Mouse (Mus musculus) neural tube, embryonic 15.5 days (tissue): ENCODE measurements at regions not wholly inside any gene's neighbourhood (a gene's known extent, or its start where the extent isn't known, plus 50 kb on each side); places are given as distances from the start of the nearest gene placed in this dataset.

Source experiments
- ATAC-seq: fragments of 200-750 bp; cut with Nextera tagmentation; 2 replicates; pipeline ENCODE4 v1.8.0; 2017; ENCODE audit warnings: mild to moderate bottlenecking, moderate TSS enrichment, moderate library complexity; ENCODE audit not compliant: low FRiP score
- H3K27ac ChIP-seq: fragments of 300-500 bp; sonication (generic); replicated peaks from 2 replicates; pipeline ENCODE4 v1.5.1; 2015; ENCODE audit warnings: mild to moderate bottlenecking, inconsistent platforms
- H3K27me3 ChIP-seq: fragments of 300-500 bp; sonication (generic); replicated peaks from 2 replicates; pipeline ENCODE4 v1.6.1; 2015; ENCODE audit warnings: inconsistent platforms
- H3K36me3 ChIP-seq: fragments of 300-500 bp; sonication (generic); 2 replicates; pipeline ENCODE4 v1.6.1; 2015; ENCODE audit warnings: inconsistent platforms
- H3K4me1 ChIP-seq: fragments of 300-500 bp; sonication (generic); 2 replicates; pipeline ENCODE4 v1.6.1; 2015; ENCODE audit warnings: inconsistent platforms
- H3K4me2 ChIP-seq: fragments of 300-500 bp; sonication (generic); 2 replicates; pipeline ENCODE4 v1.6.1; 2015; ENCODE audit warnings: inconsistent platforms, mild to moderate bottlenecking, moderate library complexity
- H3K4me3 ChIP-seq: fragments of 300-500 bp; sonication (generic); replicated peaks from 2 replicates; pipeline ENCODE4 v1.5.1; 2015; ENCODE audit warnings: mild to moderate bottlenecking, inconsistent platforms
- H3K9ac ChIP-seq: fragments of 300-500 bp; sonication (generic); replicated peaks from 2 replicates; pipeline ENCODE4 v1.6.1; 2015; ENCODE audit warnings: mild to moderate bottlenecking, inconsistent platforms
- H3K9me3 ChIP-seq: fragments of 300-500 bp; sonication (generic); replicated peaks from 2 replicates; pipeline ENCODE4 v1.6.1; 2016; ENCODE audit warnings: inconsistent platforms
- WGBS: fragments of 180-500 bp; shearing (Covaris S2); methylation state at CpG from one replicate; pipeline ENCODE4 v1.1.7; 2015; ENCODE audit warnings: mixed read lengths; 5-methylcytosine and 5-hydroxymethylcytosine counted together

DNA sequence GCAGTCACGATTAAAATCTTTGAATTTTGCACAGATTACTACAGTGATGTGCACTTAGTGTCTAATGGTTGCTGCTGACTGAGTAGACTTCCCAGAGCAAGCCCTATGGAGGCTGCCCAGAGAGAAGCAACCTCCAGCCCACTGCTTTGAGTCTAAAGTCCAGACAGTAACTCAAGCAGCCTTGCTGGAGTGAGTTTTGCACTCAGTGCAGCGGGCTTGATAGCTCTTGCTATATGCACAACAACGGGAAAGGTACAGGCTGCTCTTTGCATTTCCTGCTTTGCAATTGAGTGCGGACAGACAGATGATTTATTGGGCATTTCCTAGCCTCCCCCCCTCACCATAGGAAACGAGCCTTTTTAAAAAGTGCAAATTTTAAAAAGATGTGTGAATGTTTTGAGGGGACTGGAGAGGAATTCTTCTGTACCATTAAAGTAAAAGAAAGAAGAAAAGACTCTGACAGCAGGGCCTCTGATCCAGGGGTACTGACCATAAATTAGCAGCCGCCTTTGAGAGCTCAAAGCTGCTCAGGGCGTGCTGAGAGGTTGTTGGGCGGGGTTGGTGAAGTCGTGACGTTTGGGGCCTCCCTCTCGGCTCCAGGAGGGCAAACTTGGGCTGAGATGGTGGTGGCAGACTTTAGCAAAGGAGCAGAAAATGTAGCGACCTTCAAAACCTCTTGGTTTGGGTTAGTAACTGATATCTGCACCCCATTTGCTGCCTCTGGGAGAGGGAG lies 214.4 kb downstream of the Zfp36l1 start:
- H3K4me1 ChIP-seq: peaks cover 37% of the 10 kb centered on the region
- H3K36me3 ChIP-seq: no peaks in the 10 kb centered on the region
- ATAC-seq: no peak
- 9% methylated on average over 12 of the region's 12 CpGs for WGBS
- no peak overlapping the region; the same call in 1 of the 2 replicates for H3K9ac ChIP-seq
- 0 out of 2 replicates have a peak overlapping the region, but pooled peaks have one; percentile 28 for H3K27ac ChIP-seq
- H3K4me3 ChIP-seq: no peak overlapping the region
- no peak overlapping the region for H3K4me2 ChIP-seq
- H3K9me3 ChIP-seq: no peaks in the 10 kb centered on the region
- H3K27me3 ChIP-seq: no peaks in the 10 kb centered on the region

DNA sequence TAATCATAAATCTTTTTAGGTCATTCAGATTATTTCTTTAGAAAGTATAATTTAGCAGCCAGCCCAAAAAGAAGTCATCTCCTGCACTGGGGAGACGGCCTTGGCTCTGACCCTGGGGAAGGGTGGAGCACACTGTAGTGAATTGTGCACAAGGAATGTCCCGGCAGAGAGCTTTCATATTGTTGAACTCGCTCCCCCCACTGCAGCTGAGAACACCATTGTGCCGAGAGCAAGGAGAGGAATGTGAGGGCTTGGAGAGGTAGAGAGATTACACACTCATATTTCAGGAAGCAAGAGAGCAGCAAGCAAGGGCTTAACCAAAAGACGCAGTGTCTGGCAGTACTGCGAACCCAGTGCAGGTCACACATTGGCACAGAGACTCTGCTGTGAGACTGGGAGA lies 216.8 kb downstream of the Zfp36l1 start:
- ATAC-seq: no peak
- no peaks in the 10 kb centered on the region for H3K36me3 ChIP-seq
- no peak overlapping the region for H3K9ac ChIP-seq
- H3K9me3 ChIP-seq: no peaks in the 10 kb centered on the region
- H3K4me2 ChIP-seq: no peak overlapping the region
- peaks cover 32% of the 10 kb centered on the region for H3K4me1 ChIP-seq
- peak overlapping the region; percentile 33; the same call in 1 of the 2 replicates for H3K27ac ChIP-seq
- no peak overlapping the region for H3K4me3 ChIP-seq
- WGBS: 17% methylated on average over 6 of the region's 6 CpGs
- H3K27me3 ChIP-seq: no peaks in the 10 kb centered on the region

DNA sequence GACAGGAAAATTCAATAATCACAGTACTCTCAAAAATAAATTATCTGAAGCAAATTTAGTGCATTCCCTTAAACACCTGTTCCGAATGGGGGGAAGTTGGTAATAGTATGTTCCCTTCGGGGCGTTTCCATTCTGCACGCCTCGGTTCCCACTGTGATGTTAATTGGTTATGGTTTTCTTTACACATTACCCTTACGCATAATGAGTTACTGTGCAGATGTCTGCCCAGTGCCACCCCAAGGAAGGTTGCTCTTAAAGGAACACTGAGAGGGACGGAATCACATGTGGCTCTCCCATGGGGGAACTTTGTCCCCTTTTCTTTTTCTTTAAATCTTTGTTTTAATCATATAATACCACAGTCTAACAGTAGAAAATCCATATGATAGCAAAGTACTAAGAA lies 217.5 kb downstream of the Zfp36l1 start:
- no peak overlapping the region for H3K4me2 ChIP-seq
- no peak overlapping the region for H3K27ac ChIP-seq
- WGBS: 14% methylated on average over 7 of the region's 7 CpGs
- H3K36me3 ChIP-seq: no peaks in the 10 kb centered on the region
- no peak overlapping the region for H3K4me3 ChIP-seq
- no peak overlapping the region for H3K9ac ChIP-seq
- no peak for ATAC-seq
- peaks cover 36% of the 10 kb centered on the region for H3K4me1 ChIP-seq
- no peaks in the 10 kb centered on the region for H3K9me3 ChIP-seq
- H3K27me3 ChIP-seq: no peaks in the 10 kb centered on the region

DNA sequence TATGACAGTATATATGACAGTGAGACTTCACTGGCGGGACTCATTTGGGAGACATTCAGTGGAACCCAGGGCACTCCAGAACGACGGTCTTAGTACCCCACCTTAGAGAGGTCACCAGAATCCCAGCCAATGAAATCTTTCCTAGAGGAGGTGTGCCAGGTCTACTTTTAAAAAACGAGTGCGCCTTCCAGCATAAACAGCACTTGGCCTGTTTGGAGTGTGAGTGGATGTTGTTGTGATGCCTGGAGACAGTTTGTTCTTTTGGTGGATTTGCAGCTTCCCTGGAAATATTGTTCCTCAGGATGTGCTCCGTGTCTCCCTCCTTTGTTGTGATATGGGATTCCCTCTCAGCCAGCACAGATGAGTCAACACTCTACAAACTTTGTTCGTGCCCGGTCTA lies 219.9 kb downstream of the Zfp36l1 start:
- Histone ChIP-seq H3K4me2 (no peak overlapping the region), H3K4me3 (no peak overlapping the region), H3K36me3 (no peaks in the 10 kb centered on the region), H3K9ac (no peak overlapping the region), H3K4me1 (peaks cover 24% of the 10 kb centered on the region), H3K9me3 (no peaks in the 10 kb centered on the region), H3K27me3 (no peaks in the 10 kb centered on the region), H3K27ac (no peak overlapping the region)
- 94% methylated on average over 8 of the region's 8 CpGs for WGBS
- no peak for ATAC-seq

DNA sequence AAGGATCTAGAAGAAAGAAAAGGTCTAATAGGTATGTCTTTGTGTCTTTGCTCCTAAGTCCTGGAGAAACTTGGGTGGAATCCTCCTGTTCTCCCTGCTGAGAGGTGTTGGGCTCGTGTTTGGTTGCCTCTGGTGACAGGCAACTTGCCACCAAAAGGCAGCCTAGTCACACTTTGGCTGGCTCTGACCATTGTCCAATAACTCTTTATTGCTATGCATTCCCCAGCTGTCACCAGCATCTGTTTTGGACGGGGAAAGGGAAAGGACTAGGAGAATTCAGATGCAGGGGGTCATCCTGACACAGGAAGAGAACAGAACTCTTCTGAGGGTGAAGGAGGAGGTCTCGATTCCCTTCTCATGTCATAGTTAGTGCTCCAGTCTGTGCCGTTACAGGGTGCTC lies 220.9 kb downstream of the Zfp36l1 start:
- H3K4me2 ChIP-seq: no peak overlapping the region
- no peaks in the 10 kb centered on the region for H3K36me3 ChIP-seq
- no peak overlapping the region for H3K27ac ChIP-seq
- no peaks in the 10 kb centered on the region for H3K27me3 ChIP-seq
- WGBS: 56% methylated on average over 4 of the region's 4 CpGs
- peaks cover 31% of the 10 kb centered on the region for H3K4me1 ChIP-seq
- no peak overlapping the region for H3K9ac ChIP-seq
- no peak overlapping the region for H3K4me3 ChIP-seq
- H3K9me3 ChIP-seq: no peaks in the 10 kb centered on the region
- ATAC-seq: no peak

DNA sequence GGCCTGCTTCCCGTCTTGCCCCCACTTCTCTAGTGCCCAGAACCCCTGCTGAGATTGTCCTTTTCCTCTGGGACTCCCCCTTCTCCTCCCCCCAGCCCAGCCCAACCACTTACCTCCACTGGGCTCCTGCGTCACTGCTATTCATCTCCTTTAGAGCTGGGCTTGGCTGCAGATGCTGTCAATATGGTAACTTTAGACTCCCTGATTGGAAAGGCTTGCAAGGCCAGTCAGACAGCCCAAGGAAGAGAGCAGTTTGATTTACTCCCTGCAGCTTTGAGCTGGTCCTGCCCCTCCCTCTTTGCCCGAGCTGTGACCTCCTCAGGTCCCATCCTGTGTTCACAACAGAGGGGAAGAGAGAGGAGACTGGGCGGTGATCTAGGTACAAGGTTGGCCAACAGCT lies 221.9 kb downstream of the Zfp36l1 start:
- Histone ChIP-seq H3K36me3 (no peaks in the 10 kb centered on the region), H3K27me3 (no peaks in the 10 kb centered on the region), H3K27ac (0 out of 2 replicates have a peak overlapping the region, but pooled peaks have one; percentile 23), H3K9ac (no peak overlapping the region), H3K4me2 (no peak overlapping the region), H3K4me3 (no peak overlapping the region), H3K9me3 (no peaks in the 10 kb centered on the region), H3K4me1 (peaks cover 31% of the 10 kb centered on the region)
- WGBS: 15% methylated on average over 4 of the region's 4 CpGs
- no peak for ATAC-seq

DNA sequence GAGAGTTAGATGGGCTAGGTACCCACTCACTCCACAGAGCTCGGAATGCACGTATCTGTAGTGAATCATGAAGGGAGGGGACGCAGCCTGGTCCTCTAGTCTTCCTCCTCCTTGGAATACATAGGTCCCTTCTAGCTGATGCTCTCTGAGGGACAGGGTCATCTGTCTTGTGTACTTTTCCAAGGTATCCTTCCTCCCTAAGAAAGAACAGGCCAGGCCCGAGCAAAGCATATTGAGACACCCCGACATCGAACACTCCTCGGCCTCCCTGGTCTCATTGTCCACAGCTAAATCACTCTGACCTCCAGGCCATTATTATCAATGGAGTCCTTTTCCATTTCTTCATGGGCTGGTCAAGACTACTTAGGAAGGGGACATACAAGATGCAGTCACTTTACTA lies 222.5 kb downstream of the Zfp36l1 start:
- ATAC-seq: no peak
- no peak overlapping the region for H3K9ac ChIP-seq
- WGBS: 91% methylated on average over 7 of the region's 7 CpGs
- no peaks in the 10 kb centered on the region for H3K27me3 ChIP-seq
- no peak overlapping the region for H3K4me3 ChIP-seq
- 0 out of 2 replicates have a peak overlapping the region, but pooled peaks have one; percentile 23 for H3K27ac ChIP-seq
- peaks cover 26% of the 10 kb centered on the region for H3K4me1 ChIP-seq
- H3K36me3 ChIP-seq: no peaks in the 10 kb centered on the region
- no peak overlapping the region for H3K4me2 ChIP-seq
- H3K9me3 ChIP-seq: no peaks in the 10 kb centered on the region

DNA sequence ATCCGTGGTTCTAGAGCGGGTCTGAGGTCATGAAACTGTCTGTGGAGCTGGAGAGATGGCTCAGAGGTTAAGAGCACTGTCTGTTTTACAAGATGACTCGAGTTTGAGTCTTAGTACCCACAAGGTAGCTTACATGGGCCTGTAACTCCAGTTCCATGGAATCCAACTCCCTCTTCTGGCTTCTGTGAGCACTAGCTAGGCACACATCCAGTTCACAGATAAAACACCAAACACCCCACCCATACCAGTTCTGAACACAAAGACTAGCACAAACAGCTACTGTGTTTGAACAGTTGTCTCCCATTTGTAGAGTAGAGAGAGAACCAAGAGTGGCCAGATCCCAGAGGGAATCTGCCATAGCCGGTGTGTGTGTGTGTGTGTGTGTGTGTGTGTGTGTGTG lies 224.0 kb downstream of the Zfp36l1 start:
- Histone ChIP-seq H3K27ac (no peak overlapping the region), H3K27me3 (no peaks in the 10 kb centered on the region), H3K9ac (no peak overlapping the region), H3K9me3 (no peaks in the 10 kb centered on the region), H3K36me3 (no peaks in the 10 kb centered on the region), H3K4me1 (peaks cover 19% of the 10 kb centered on the region), H3K4me3 (no peak overlapping the region), H3K4me2 (no peak overlapping the region)
- ATAC-seq: no peak
- 97% methylated on average over 4 of the region's 4 CpGs for WGBS

DNA sequence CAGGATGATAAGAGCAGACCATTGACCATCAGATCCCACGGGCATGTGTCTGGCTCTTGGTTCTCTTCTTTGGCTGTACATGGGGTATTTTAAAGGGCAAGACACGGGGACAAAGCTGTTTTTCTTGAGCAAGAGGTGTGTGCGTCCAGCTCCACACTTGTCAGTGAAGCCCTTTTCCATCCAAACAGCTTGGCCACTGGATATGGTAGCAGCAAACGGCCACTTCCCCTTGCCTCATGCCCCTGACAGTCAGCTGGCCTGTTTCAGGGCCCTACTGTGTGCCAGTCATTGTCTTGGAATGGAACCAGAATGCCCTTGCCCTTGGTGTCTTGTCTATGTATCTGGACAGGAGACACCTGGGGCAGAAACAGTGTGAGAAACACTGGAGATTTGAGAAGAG lies 224.7 kb downstream of the Zfp36l1 start:
- Histone ChIP-seq H3K4me1 (peaks cover 19% of the 10 kb centered on the region), H3K9ac (no peak overlapping the region), H3K4me2 (no peak overlapping the region), H3K4me3 (no peak overlapping the region), H3K27ac (0 out of 2 replicates have a peak overlapping the region, but pooled peaks have one; percentile 13), H3K27me3 (no peaks in the 10 kb centered on the region), H3K9me3 (no peaks in the 10 kb centered on the region), H3K36me3 (no peaks in the 10 kb centered on the region)
- 97% methylated on average over 4 of the region's 4 CpGs for WGBS
- no peak for ATAC-seq

DNA sequence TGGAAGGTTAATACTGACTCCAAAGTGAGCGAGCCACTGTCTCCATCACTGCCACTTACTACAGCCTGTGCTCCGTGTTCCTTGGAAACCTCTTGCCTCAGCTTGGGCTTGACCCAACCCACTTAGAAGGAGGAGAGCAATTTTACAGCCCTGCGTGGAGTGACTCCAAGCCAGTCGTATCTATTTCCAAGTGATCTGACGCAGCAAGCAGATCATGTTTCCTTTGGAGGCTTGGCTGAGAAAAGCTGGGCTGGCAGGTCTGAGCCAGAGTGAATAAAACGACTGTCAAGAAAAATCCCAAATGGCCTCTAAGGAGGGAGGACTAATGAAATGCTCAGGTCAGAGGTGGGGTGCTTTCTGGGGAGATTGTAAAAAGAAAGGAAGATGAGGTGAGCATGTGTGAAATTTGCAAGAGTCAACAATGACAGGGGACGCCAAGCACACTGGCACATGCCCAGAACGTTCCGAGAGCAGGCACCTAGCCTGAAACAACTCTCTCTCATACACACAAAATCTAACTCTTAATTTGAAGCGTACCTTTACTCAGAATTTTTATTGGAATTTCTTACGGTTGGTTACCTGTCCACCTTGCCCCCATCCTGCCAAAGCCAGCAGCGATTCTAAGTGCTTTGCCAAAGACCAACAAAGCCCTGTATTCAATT lies 225.5 kb downstream of the Zfp36l1 start:
- Histone ChIP-seq H3K27ac (peak overlapping the region; percentile 13; the same call in 1 of the 2 replicates), H3K36me3 (no peaks in the 10 kb centered on the region), H3K4me2 (no peak overlapping the region), H3K9ac (no peak overlapping the region), H3K27me3 (no peaks in the 10 kb centered on the region), H3K4me1 (peaks cover 19% of the 10 kb centered on the region), H3K9me3 (no peaks in the 10 kb centered on the region), H3K4me3 (no peak overlapping the region)
- ATAC-seq: no peak
- 48% methylated on average over 12 of the region's 12 CpGs for WGBS

DNA sequence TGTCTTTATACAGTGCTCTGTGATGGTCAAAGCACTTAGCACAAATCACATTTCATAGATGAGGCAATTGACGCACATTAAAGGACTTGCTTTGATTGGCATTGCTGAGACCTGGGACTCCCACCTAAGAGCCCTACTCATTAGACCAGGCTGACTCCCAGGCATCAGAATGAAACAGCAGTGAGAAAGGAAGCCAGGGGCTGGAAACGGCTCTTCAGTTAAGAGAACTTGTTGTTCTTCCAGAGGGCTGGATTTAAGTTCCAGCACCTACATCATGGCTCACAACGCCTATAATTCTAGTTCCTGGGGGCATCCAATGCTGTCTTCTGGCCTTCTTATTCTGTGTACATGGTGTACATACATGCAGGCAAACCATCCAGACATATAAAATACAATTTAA lies 226.3 kb downstream of the Zfp36l1 start:
- WGBS: 76% methylated on average over 3 of the region's 3 CpGs
- no peak overlapping the region for H3K9ac ChIP-seq
- ATAC-seq: no peak
- H3K4me2 ChIP-seq: no peak overlapping the region
- no peaks in the 10 kb centered on the region for H3K36me3 ChIP-seq
- H3K9me3 ChIP-seq: no peaks in the 10 kb centered on the region
- H3K27me3 ChIP-seq: no peaks in the 10 kb centered on the region
- H3K4me1 ChIP-seq: peaks cover 19% of the 10 kb centered on the region
- H3K27ac ChIP-seq: no peak overlapping the region
- no peak overlapping the region for H3K4me3 ChIP-seq

DNA sequence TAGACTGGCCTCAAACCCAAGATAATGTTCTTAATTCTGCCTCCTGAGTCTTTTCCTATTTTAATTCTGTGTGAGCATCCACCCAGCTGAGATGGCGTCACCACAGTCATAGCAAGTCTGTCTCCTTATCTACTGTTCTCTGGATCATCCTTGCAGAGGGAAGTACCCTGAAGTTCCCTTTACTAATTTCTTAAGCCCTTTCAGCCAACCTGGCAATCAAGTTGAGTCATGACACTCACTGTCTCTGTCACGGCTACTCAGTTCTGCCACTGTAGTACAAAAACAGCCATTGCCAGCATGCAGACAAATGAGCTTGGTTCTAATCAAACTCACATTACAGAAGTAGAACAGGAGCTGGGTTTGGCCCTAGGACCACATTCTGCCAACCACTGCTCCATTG lies 227.5 kb downstream of the Zfp36l1 start:
- 83% methylated on average over 2 of the region's 2 CpGs for WGBS
- H3K27ac ChIP-seq: no peak overlapping the region
- no peak overlapping the region for H3K4me3 ChIP-seq
- H3K9ac ChIP-seq: no peak overlapping the region
- H3K27me3 ChIP-seq: no peaks in the 10 kb centered on the region
- H3K4me1 ChIP-seq: peaks cover 25% of the 10 kb centered on the region
- H3K4me2 ChIP-seq: no peak overlapping the region
- H3K9me3 ChIP-seq: no peaks in the 10 kb centered on the region
- ATAC-seq: no peak
- H3K36me3 ChIP-seq: no peaks in the 10 kb centered on the region
